Mouse (Mus musculus): ENCODE measurements around the gene Lhfpl2.

Gene Lhfpl2

DNA sequence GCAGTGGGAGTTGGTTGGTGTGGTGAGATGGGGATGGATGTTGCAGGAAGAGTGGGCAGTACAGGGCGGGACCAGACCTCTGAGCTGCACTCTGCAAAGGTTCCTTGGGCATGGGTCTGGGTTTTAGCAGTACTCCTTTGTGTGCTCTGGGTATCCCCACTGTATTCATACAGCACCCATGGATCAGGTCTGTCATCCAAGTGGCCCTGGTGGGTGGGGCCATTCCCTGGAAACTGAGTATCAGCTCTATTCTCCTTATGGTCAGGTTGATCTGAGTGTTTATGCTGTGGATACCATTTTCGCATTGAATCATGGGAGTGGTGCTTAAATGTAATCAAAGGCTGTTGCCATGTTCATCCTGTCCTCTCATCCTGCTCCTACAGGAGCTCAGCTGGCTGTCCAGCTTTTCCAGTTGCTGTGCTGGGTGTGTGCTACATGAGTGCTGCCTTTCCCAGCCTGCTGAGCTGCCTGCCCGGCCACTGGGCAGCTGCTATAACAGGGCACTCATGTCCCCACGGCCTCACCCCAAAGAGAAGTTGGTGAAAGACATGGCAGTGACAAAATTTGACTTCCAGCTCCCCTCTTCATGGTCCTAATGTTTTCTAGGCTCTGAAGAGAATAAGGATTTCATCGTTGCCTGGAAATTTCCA lies 9.2 kb downstream of the Lhfpl2 start:
- no peak for DNase-seq

DNA sequence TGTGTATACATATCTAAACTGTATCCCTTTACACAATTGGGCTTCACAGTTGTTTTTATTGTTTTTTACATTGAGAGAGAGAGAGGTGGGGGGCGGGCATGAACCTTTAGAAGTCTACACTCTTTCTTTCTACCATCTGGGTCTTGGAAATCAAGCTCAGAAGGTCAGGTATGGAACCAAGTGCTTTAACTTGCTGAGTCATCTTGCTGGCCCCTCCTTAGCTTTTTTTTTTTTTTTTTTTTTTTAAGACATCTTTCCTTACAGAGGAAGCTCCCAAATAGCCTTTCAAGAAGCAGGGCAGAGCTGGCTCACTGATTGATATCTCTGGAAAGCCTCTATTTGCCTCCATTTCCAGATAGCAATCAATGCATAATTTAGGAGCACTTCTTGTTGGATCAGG lies 10.7 kb downstream of the Lhfpl2 start:
- DNase-seq, result no peak

GRCm38 (mm10) chr13:94069421-94070307 lies 12.1 kb downstream of the Lhfpl2 start:
- DNase-seq, result no peak

- peak; percentile 20 to 49 for DNase-seq
These were observed 12.7 kb downstream of the Lhfpl2 start for GRCm38 (mm10) chr13:94070308-94070619.

- DNase-seq, result no peak
These were observed 13.3 kb downstream of the Lhfpl2 start for GRCm38 (mm10) chr13:94070927-94071326.

DNA sequence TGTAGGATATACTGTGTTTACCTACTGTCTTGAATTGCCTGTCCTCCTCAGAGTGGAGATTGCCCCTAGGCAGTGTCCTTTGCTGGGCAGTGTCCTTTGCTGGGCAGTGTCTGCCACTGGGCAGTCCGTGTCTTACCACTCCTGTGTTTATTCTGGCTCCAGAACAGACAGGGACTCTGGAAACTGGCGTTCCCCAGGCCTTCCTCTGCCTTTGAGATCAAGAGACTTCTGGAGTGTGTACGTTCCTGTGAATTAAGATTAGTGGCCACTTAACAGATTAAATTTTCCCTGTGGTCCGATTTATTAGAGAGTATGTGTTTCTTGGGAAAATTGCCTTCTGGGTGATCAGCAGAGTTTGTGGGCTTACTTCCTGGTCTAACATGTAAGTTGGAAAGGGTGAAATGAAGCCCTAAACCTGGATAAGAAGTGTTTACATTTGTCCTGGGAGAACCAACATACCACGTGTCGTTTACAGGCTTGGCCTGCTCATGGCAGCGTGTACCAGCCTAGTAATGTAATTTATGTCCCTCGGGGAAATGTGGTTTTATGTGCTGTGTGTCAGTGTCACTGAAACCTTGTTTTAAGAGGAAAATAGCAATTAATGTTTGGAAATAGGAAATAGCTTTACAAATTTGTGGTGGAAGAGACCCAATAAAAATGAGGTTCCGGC lies 15.6 kb downstream of the Lhfpl2 start:
- DNase-seq, result no peak

GRCm38 (mm10) chr13:94073716-94074115 lies 16.1 kb downstream of the Lhfpl2 start:
- DNase-seq, result no peak

GRCm38 (mm10) chr13:94075181-94075580 lies 17.6 kb downstream of the Lhfpl2 start:
- DNase-seq, result peak in 1 of 2 experiments; percentile 1

GRCm38 (mm10) chr13:94077136-94078018 lies 19.8 kb downstream of the Lhfpl2 start:
- peak in 1 of 2 experiments; percentile 35 for DNase-seq

DNA sequence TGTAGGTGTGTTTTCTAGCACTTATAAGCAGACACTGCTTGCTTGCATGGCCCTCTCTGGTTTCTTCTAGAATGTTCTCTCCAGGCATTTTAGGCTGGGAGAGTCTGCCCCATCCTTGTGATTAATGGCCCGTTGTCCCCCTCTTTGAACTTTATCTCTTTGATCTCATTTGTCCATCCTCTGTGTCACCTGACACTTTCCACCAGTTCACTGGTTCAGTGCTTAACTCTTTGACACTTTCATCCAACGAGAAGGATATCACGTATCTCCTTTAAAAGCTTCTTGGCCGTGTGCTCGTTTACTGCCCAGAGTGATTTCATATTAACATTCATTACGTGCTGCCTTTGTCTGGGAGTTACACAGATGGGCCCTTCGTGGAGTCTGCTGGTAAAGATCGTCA lies 25.6 kb downstream of the Lhfpl2 start:
- DNase-seq, result no peak

DNA sequence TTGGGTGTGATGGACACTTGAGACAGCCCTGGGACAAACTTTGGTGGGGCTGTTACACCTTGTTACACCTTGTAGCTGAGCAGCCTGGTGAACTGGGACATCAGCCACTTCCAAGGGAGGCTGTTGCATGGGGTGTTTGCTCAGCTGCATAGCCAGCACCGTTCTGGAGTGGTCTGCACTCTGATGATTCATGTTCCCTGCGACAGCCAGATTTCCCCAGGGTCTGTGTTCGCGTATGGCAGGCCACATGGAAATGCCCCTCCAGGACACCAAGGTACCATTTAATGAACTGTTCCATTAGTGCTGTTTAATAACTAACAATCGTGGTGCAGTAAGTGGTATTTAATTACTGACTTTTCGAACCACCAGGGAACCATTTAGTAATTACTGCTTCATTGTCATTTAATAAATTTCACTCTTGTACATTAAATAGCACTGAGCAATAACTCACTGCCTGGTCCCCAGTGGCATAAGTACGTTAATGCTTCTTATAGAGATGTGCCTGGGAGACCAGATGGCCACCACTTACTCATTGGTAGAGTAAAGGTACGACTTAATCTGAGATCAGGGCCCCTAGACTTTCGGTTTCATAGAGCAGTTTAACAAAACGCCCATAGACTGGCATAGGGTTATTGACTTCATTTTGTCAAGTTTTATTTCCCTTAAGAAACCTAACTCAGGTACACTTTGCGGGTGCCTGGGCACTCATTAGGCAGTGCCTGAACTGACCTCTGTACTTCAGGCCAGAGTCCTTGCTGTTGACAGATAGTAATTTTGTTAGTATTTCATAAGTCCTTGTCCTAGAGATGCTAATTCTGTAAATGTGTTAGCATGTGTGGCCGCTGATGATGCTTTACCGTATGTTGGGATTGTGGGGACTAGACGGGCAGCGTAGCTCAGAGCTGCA lies 26.9 kb downstream of the Lhfpl2 start:
- DNase-seq, result peak in 1 of 2 experiments; percentile 50

- DNase-seq, result no peak
These were observed 28.7 kb downstream of the Lhfpl2 start for GRCm38 (mm10) chr13:94086090-94086808.

DNA sequence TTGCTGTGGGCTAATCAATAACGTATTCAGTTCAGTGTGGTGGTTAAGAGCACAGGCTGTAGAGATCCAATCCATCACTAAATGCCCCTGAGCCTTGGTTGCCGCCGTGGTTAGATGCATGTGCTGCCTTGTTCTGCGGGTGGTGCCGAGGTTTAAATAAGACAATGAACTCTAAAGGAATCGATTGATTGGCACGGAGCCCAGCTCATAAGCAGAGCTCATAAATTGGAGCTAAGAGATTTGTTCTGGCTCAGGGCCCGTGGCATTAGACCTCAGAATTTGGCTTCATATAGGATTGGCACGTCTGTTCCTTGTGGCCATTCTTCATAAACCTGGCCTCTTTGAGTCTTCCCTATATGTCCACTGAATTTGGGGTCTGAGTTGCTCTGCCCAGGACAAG lies 29.5 kb downstream of the Lhfpl2 start:
- peak in 1 of 2 experiments; percentile 25 for DNase-seq

DNA sequence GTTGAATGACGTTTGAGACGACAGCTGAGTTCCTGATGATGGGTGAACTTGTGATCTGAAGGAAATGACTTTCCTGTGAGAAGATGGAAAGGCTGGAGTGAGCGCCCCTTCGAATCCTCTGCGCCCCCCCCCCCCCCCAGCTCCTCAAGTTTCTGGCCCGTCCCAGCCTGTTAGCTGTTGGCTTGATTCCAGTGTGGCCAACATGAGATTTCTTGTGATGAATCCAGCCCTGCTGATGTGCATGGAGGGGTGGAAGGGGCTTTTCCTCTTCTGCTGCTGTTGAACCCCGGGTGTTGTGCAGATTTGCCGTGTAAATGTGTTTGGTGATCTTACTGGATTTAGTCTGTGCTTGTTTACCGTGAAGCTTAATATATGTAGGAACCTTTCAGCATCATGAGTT lies 31.2 kb downstream of the Lhfpl2 start:
- DNase-seq, result no peak

- peak in 1 of 2 experiments; percentile 38 for DNase-seq
These were observed 31.7 kb downstream of the Lhfpl2 start for GRCm38 (mm10) chr13:94089286-94089685.

GRCm38 (mm10) chr13:94091366-94091765 lies 33.8 kb downstream of the Lhfpl2 start:
- peak in 1 of 2 experiments; percentile 41 for DNase-seq

DNA sequence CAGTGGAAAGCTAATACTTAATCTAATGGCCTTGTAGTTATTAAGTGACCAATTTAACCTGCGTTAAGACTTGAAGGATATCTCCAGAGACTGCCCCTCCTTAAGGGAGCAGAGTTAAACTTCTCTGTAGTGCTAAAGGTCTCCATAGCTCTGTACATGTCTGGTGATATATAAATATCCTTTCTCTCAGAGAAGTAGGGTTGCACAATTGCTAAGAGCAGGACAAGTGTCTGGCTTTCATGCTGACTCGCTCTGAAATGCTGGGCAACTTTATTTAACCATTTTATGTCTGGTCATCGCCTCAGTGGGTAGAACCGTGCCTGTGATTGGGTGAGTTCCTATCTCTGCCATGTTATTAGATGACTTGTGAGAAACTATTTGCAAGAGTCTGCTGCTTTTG lies 36.6 kb downstream of the Lhfpl2 start:
- DNase-seq, result no peak

- peak in 1 of 2 experiments; percentile 47 for DNase-seq
These were observed 37.0 kb downstream of the Lhfpl2 start for GRCm38 (mm10) chr13:94094625-94095024.

DNA sequence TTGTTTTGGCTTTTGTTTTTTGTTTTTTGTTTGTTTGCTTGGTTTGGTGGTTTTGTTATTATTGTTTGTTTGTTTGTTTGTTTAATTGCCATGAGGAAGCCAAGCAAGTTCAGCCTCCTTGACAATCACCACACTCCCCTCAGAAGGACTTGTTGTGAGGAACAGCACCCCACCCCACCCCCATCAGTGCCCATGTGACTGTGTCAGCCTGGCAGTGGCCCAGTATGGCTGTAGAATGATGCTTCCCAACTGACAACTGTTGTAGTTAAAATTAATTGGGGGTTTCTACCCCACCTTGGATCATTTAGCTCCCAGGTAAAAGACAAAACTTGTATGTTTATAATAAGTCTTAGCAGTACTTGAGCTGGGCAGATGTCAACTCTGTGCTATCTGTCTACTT lies 37.6 kb downstream of the Lhfpl2 start:
- peak in 1 of 2 experiments; percentile 51 for DNase-seq

- DNase-seq, result no peak
These were observed 40.1 kb downstream of the Lhfpl2 start for GRCm38 (mm10) chr13:94097667-94098066.
